In the genomic region with DNA sequence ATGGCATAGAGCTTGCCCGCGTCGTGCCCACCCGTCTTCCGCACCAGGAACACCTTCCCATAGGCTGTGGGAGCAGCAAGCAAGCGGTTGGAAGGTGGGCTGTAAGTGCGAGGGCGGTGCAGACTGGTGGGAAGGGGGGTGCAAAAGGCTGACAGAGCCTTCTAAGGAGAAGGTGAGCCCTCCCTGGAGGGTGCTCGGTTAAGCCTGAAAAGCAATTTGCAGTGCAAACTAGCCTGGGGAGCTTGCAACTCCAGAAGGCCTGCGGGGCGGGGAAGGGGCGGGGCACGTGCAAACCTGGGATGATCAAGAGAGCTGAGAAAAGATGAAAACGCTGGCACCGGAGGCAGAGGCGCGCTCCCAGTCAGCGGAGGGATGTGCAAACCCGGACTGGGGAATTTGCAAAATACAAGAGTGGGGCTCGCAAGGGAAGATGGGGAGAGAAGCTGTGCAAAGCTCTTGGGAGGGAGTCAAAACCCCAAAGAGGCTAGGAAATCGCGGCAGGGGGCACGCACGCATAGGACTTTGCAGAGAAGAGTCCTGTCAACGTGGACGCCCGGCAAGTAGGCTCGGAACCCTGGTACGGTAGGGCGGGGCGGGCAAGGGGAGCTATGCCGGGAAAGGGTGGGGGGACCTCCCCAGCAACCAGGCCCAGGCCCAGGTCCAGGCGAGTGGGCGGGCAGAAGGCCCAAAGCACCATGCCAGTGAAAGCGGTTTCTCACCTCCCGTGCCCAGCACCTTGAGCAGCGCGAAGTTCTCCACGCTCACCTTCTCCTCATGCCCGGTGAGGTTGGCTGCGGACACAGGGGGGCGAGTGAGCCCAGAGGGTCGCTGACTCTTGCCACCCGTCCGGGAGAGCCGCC, we compare ENCODE assay signal across 8 mouse cellular contexts. TPM values are rescaled to one million over a fixed set of nuclear protein-coding genes. Genes with fewer than 3 reads are reported as not detected.
A peak's percentile ranks its signal among the peaks of the same experiment; 100 is the strongest.
DNase-seq lines count a peak whose midpoint lies in the region; ATAC-seq and TF ChIP-seq lines count a peak whose summit lies in the region.

No protein-coding gene starts in this region.

- no peaks in the 10 kb centered on the region for H3K36me3 ChIP-seq in forebrain, embryonic 14.5 days (ENCODE audit: control insufficient read depth, insufficient read depth, low read length)
- peaks cover 3% of the 10 kb centered on the region; the same call in 1 of the 2 replicates for H3K36me3 ChIP-seq in liver, postnatal 0 days (replicated peaks; ENCODE audit: insufficient read depth, low read length)

- peaks cover 10% of the 10 kb centered on the region for H3K4me1 ChIP-seq in forebrain, embryonic 14.5 days (ENCODE audit: control insufficient read depth, insufficient read depth, low read length)
- H3K4me1 ChIP-seq in liver, postnatal 0 days (ENCODE audit: insufficient read depth): peaks cover 18% of the 10 kb centered on the region

- DNase-seq in left cerebral cortex, adult 18-20 months (ENCODE audit: low spot score in 2 of 2): peak; percentile 63 to 74
- DNase-seq in left cerebral cortex, postnatal 4 days: no peak
- DNase-seq in adrenal gland, postnatal 36 days: peak; percentile 59 to 70
- DNase-seq in forebrain, embryonic 14.5 days (ENCODE audit: low spot score): peak; percentile 54
- DNase-seq in kidney, adult 9 months: peak; percentile 38
- peak; percentile 51 for DNase-seq in liver, postnatal 0 days

- no peak for TF ChIP-seq CTCF in liver, postnatal 0 days (IDR thresholded peaks at IDR 0.05; ENCODE audit: low read depth)

- ATAC-seq in forebrain, embryonic 14.5 days: peak; percentile 66
- peak; percentile 29 for ATAC-seq in liver, postnatal 0 days
- 0 out of 2 replicates have a peak, but pooled peaks have one; percentile 2 for ATAC-seq in neutrophil, adult 5-6 weeks (ENCODE audit: extremely low read depth, insufficient number of reproducible peaks, low FRiP score, poor library complexity, severe bottlenecking)
- ATAC-seq in granulocyte monocyte progenitor cell, adult 5-6 weeks (replicated peaks; ENCODE audit: poor library complexity, severe bottlenecking): no peak

- H3K27ac ChIP-seq in forebrain, embryonic 14.5 days (ENCODE audit: low read depth, low read length): no peak overlapping the region
- peak overlapping the region; percentile 34; the same call in 1 of the 2 replicates for H3K27ac ChIP-seq in liver, postnatal 0 days (ENCODE audit: low read depth)

- intact Hi-C loops in left cerebral cortex, postnatal 4 days (cut with DNase I): no loop called here

- peak overlapping the region; percentile 63 for H3K9ac ChIP-seq in forebrain, embryonic 14.5 days (ENCODE audit: low read length)
- peak overlapping the region; percentile 80 for H3K9ac ChIP-seq in liver, postnatal 0 days (replicated peaks)

- under 1% methylated on average over 44 of the region's 46 CpGs for WGBS in forebrain, embryonic 14.5 days
- WGBS in liver, postnatal 0 days (ENCODE audit: insufficient replicate concordance): 10% methylated on average over 46 of the region's 46 CpGs

- peaks cover 10% of the 10 kb centered on the region; the same call in 1 of the 2 replicates for H3K27me3 ChIP-seq in forebrain, embryonic 14.5 days (replicated peaks; ENCODE audit: control insufficient read depth, insufficient read depth, low read length)
- H3K27me3 ChIP-seq in liver, postnatal 0 days (ENCODE audit: insufficient read depth, low read length): peaks cover 4% of the 10 kb centered on the region; the same call in 1 of the 2 replicates

- H3K4me3 ChIP-seq in forebrain, embryonic 14.5 days (ENCODE audit: low read depth, low read length): peak overlapping the region; percentile 44
- peak overlapping the region; percentile 72 for H3K4me3 ChIP-seq in liver, postnatal 0 days (ENCODE audit: low read depth, low read length)

- no peaks in the 10 kb centered on the region for H3K9me3 ChIP-seq in forebrain, embryonic 14.5 days (replicated peaks; ENCODE audit: control insufficient read depth, low read length)
- H3K9me3 ChIP-seq in liver, postnatal 0 days (ENCODE audit: low read length): no peaks in the 10 kb centered on the region

- TF ChIP-seq EP300 in liver, postnatal 0 days (IDR thresholded peaks at IDR 0.05; ENCODE audit: low read depth): no peak

- H3K4me2 ChIP-seq in forebrain, embryonic 14.5 days (ENCODE audit: low read length): peak overlapping the region; percentile 86
- H3K4me2 ChIP-seq in liver, postnatal 0 days (ENCODE audit: low read depth, low read length): peak overlapping the region; percentile 99

RNA-seq across cellular contexts. Expression of gene Rps6ka4, which starts 0.6 kb away (rescaled TPM):
- 10 to 100 TPM; 37.2 to 44.4 TPM for total RNA-seq in left cerebral cortex, adult 18-20 months (2021)
- total RNA-seq in left cerebral cortex, postnatal 4 days (2021): 10 to 100 TPM; 22.5 to 23.5 TPM
- 10 to 100 TPM; 30.0 to 30.7 TPM for total RNA-seq in adrenal gland, postnatal 36 days (2021)
- polyA plus RNA-seq in forebrain, embryonic 14.5 days (2014; fragmentation: Nextera tagmentation; extraction: Ambion mirVana): 3.0 and 7.0 TPM in 2 replicates
- polyA plus RNA-seq in liver, postnatal 0 days (2015; fragmentation: Nextera tagmentation; extraction: Ambion mirVana): 4.2 and 5.2 TPM in 2 replicates
- 15.8 and 18.4 TPM in 2 replicates for total RNA-seq in neutrophil, adult 5-6 weeks (2017)
- 2.8 and 13.3 TPM in 2 replicates for total RNA-seq in granulocyte monocyte progenitor cell, adult 5-6 weeks (2014; fragmentation: Nextera tagmentation)
- 3.9 and 8.1 TPM in 2 replicates for total RNA-seq in granulocyte monocyte progenitor cell, adult 5-6 weeks (2017)

RNA-seq across cellular contexts. Expression of gene Ccdc88b, which starts 18.2 kb away (rescaled TPM):
- total RNA-seq in left cerebral cortex, adult 18-20 months (2021): 1 to 10 TPM; 3.4 to 3.5 TPM
- total RNA-seq in left cerebral cortex, postnatal 4 days (2021): under 1 TPM; 0.82 to 0.91 TPM
- 1 to 10 TPM; 1.7 to 1.8 TPM for total RNA-seq in adrenal gland, postnatal 36 days (2021)
- polyA plus RNA-seq in forebrain, embryonic 14.5 days (2014; fragmentation: Nextera tagmentation; extraction: Ambion mirVana): 0.07 and 0.37 TPM in 2 replicates
- polyA plus RNA-seq in liver, postnatal 0 days (2015; fragmentation: Nextera tagmentation; extraction: Ambion mirVana): 2.6 and 2.8 TPM in 2 replicates
- total RNA-seq in neutrophil, adult 5-6 weeks (2017): 97.1 and 136 TPM in 2 replicates
- 17.8 and 22.6 TPM in 2 replicates for total RNA-seq in granulocyte monocyte progenitor cell, adult 5-6 weeks (2014; fragmentation: Nextera tagmentation)
- 53.1 and 58.0 TPM in 2 replicates for total RNA-seq in granulocyte monocyte progenitor cell, adult 5-6 weeks (2017)

Comparison
In these comparisons a context has a peak if more than half of its experiments do, and no peak if none do; other contexts are left out.
1. RNA of gene Ccdc88b, which starts 18.2 kb away (total RNA-seq): 97.1 to 136 TPM in neutrophil, adult 5-6 weeks and 17.8 to 58.0 TPM in granulocyte monocyte progenitor cell, adult 5-6 weeks; 3.4 to 3.5 TPM in left cerebral cortex, adult 18-20 months, 1.7 to 1.8 TPM in adrenal gland, postnatal 36 days and 0.82 to 0.91 TPM in left cerebral cortex, postnatal 4 days; every median in the first group is over 4 times any median in the second.